Mouse (Mus musculus) ES-E14 (cell line): ENCODE measurements around the gene Wnt10b. TPM values are rescaled to one million over a fixed set of nuclear protein-coding genes. Genes with fewer than 3 reads are reported as not detected.
A peak's percentile ranks its signal among the peaks of the same experiment; 100 is the strongest.

ENCODE experiments used
- DNase-seq: peaks from one replicate; pipeline ENCODE4 v3.0.0-alpha.2; 2013; ENCODE audit warnings: low read depth, low spot score
- H3K27ac ChIP-seq: 2 replicates; pipeline ENCODE4 v1.5.1; 2012; ENCODE audit warnings: low read depth, mild to moderate bottlenecking, low read length, moderate library complexity, mixed read lengths; ENCODE audit not compliant: poor library complexity, insufficient read depth, severe bottlenecking
- H3K36me3 ChIP-seq: 2 replicates; pipeline ENCODE4 v1.6.1; 2012; ENCODE audit warnings: mild to moderate bottlenecking, low read length, moderate library complexity, mixed read lengths; ENCODE audit not compliant: control insufficient read depth, poor library complexity, insufficient read depth, severe bottlenecking
- H3K4me1 ChIP-seq, 2 experiments: fragments of 150-350 bp in 1 of 2; sonication (generic) in 1 of 2; 2 replicates each; pipeline ENCODE4 v1.6.1; 2012; ENCODE audit warnings: low read length in 2 of 2, mild to moderate bottlenecking in 1 of 2, mixed read lengths in 1 of 2; ENCODE audit not compliant: control insufficient read depth in 2 of 2, insufficient read depth in 2 of 2, poor library complexity in 1 of 2
- H3K4me3 ChIP-seq, 2 experiments: fragments of 150-350 bp in 1 of 2; sonication (generic) in 1 of 2; 2 replicates each; pipeline ENCODE4 v1.5.1; 2012; ENCODE audit warnings: low read length in 2 of 2, low read depth in 1 of 2, mild to moderate bottlenecking in 1 of 2, mixed read lengths in 1 of 2; ENCODE audit not compliant: insufficient read depth in 1 of 2, poor library complexity in 1 of 2, severe bottlenecking in 1 of 2
- H3K9ac ChIP-seq: 2 replicates; pipeline ENCODE4 v1.6.1; 2012; ENCODE audit warnings: low read depth, mild to moderate bottlenecking, low read length, mixed read lengths; ENCODE audit not compliant: poor library complexity, insufficient read depth, severe bottlenecking
- H3K9me3 ChIP-seq: fragments of 150-350 bp; sonication (generic); 2 replicates; pipeline ENCODE4 v1.6.1; 2012; ENCODE audit warnings: low read depth, mild to moderate bottlenecking, low read length; ENCODE audit not compliant: control insufficient read depth, insufficient read depth
- CHD2 ChIP-seq: IDR thresholded peaks from 2 replicates; pipeline ENCODE4 v1.6.1; 2014; ENCODE audit warnings: mild to moderate bottlenecking, low read depth, low read length, inconsistent platforms
- HCFC1 ChIP-seq: IDR thresholded peaks from 2 replicates; pipeline ENCODE4 v1.6.1; 2012; ENCODE audit warnings: low read length, inconsistent platforms, borderline replicate concordance; ENCODE audit not compliant: insufficient read depth
- MAFK ChIP-seq: IDR thresholded peaks from 2 replicates; pipeline ENCODE4 v1.6.1; 2014; ENCODE audit warnings: mild to moderate bottlenecking, low read depth, low read length, inconsistent platforms; ENCODE audit not compliant: insufficient read depth
- ZC3H11A ChIP-seq: IDR thresholded peaks from 2 replicates; pipeline ENCODE4 v1.6.1; 2012; ENCODE audit warnings: low read depth, mild to moderate bottlenecking, inconsistent platforms, low read length, borderline replicate concordance
- ZNF384 ChIP-seq: IDR thresholded peaks from 2 replicates; pipeline ENCODE4 v1.6.1; 2012; ENCODE audit warnings: low read depth, low read length, inconsistent platforms
- in situ Hi-C, 2 experiments: fragments of 600-800 bp; cut with MboI; formaldehyde crosslinking; loops; one replicate each; pipeline ENCODE4 v1.15.1; 2025; ENCODE audit warnings: low sequenced_read_pairs in 2 of 2, inconsistent platforms in 1 of 2; ENCODE audit not compliant: unreplicated experiment in 2 of 2
- total RNA-seq: library from RNA; depleted of rRNA; stranded (reverse); fragments of 300-350 nt; gene quantifications from 2 replicates; pipeline ENCODE4 v1.2.3, GENCODE M21; 2012

The Wnt10b gene
- total RNA-seq, 1 experiment: 1.3 TPM

DNA sequence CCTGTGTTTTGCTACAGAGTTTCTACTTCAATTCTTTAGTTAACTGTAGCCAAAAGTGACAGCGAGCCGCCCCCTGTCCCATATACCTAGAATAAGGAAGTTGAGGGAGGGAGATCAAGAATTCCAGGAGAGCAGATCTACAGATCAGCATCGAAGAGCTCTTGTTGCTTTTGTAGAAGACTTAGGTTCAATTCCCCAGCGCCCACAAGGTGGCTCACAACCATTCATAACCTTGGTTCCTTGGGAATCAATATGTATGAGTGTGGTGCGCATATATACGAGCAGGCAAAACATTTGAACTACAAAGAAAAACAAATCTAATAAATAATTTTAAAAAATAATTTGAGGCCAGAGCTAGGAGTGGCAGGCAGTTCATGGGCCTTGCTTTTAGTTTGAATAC lies 3.2 kb upstream of the Wnt10b start:
- in situ Hi-C loops: loop anchor here in 1 of 2 experiments (25.0 kb wide), 1 partner anchor 306 kb away; the partner anchor contains the start of genes C1ql4 and Dnajc22

GRCm38 (mm10) chr15:98780573-98780972 lies 2.6 kb upstream of the Wnt10b start:
- H3K27ac ChIP-seq: no peak overlapping the region
- no peak overlapping the region for H3K9ac ChIP-seq
- DNase-seq: no peak
- in situ Hi-C loops: loop anchor here in 1 of 2 experiments (25.0 kb wide), 1 partner anchor 307 kb away; the partner anchor contains the start of genes C1ql4 and Dnajc22
- H3K36me3 ChIP-seq: no peaks in the 10 kb centered on the region
- TF ChIP-seq MAFK: no peak
- H3K4me3 ChIP-seq: no peak overlapping the region
- H3K4me1 ChIP-seq: peaks cover 0 to 13% of the 10 kb centered on the region in 2 experiments; a peak in 1 of 4 replicates
- H3K9me3 ChIP-seq: no peaks in the 10 kb centered on the region

More for the DNA sequence above, 3.2 kb upstream of the Wnt10b start:
- Histone ChIP-seq H3K9me3 (no peaks in the 10 kb centered on the region), H3K36me3 (no peaks in the 10 kb centered on the region), H3K4me1 (0 out of 4 replicates have a peak, but pooled peaks cover 0 to 9% of the 10 kb centered on the region in 2 experiments), H3K27ac (no peak overlapping the region), H3K4me3 (no peak overlapping the region), H3K9ac (no peak overlapping the region)
- TF ChIP-seq HCFC1 (no peak), ZNF384 (no peak), MAFK (no peak), ZC3H11A (no peak), CHD2 (no peak)
- no peak for DNase-seq

GRCm38 (mm10) chr15:98780075-98780474 lies 2.1 kb upstream of the Wnt10b start:
- no peak for DNase-seq
- no peak for TF ChIP-seq ZC3H11A
- no peak for TF ChIP-seq HCFC1
- no peak for TF ChIP-seq CHD2
- no peak for TF ChIP-seq MAFK
- TF ChIP-seq ZNF384: no peak
- Histone ChIP-seq H3K9me3 (no peaks in the 10 kb centered on the region), H3K4me1 (peaks cover 0 to 13% of the 10 kb centered on the region in 2 experiments; a peak in 1 of 4 replicates), H3K36me3 (no peaks in the 10 kb centered on the region), H3K9ac (no peak overlapping the region), H3K27ac (no peak overlapping the region), H3K4me3 (no peak overlapping the region)
- in situ Hi-C loops: loop anchor here in 1 of 2 experiments (25.0 kb wide), 1 partner anchor 307 kb away; the partner anchor contains the start of genes C1ql4 and Dnajc22

DNA sequence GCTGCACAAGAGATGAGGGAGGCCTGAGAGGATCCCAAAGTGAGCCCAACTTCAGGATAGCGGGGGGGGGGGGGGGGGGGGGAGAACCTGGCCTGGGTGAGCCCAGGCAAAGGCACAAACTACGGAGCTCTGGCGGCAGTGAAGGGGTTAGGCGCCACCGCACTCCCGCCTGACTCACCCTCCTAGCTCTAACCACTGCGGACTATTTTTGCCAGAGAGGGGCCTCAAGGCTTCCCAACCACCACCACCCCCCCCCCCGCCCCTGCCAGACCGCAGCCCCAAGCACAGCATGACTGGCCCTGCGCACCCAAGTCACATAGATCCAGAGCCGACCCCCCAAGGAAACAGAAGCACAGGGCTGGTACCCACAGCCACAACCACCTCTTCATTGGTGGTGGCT lies 856 bp upstream of the Wnt10b start:
- no peaks in the 10 kb centered on the region for H3K9me3 ChIP-seq
- in situ Hi-C loops: loop anchor here (5.0 to 25.0 kb wide), 2 partner anchors 308 to 318 kb away; partner anchors contain the start of genes C1ql4 (in 1 of the 2) and Dnajc22 (in 1 of the 2)
- DNase-seq: no peak
- H3K4me1 ChIP-seq: peaks cover 0 to 15% of the 10 kb centered on the region in 2 experiments; a peak in 1 of 4 replicates
- H3K9ac ChIP-seq: no peak overlapping the region
- H3K27ac ChIP-seq: no peak overlapping the region
- TF ChIP-seq HCFC1 (no peak), MAFK (no peak), ZNF384 (no peak), ZC3H11A (no peak), CHD2 (no peak)
- H3K4me3 ChIP-seq: no peak overlapping the region
- H3K36me3 ChIP-seq: no peaks in the 10 kb centered on the region

- Histone ChIP-seq H3K9ac (no peak overlapping the region), H3K4me3 (peak overlapping the region; percentile 7 to 34; a peak in 1 of 4 replicates), H3K9me3 (no peaks in the 10 kb centered on the region), H3K27ac (no peak overlapping the region), H3K4me1 (peaks cover 0 to 15% of the 10 kb centered on the region in 2 experiments; a peak in 1 of 4 replicates), H3K36me3 (no peaks in the 10 kb centered on the region)
- no peak for DNase-seq
- in situ Hi-C loops: loop anchor here (5.0 to 25.0 kb wide), 2 partner anchors 309 to 319 kb away; partner anchors contain the start of genes C1ql4 (in 1 of the 2) and Dnajc22 (in 1 of the 2)
- TF ChIP-seq ZNF384 (no peak), ZC3H11A (no peak), CHD2 (no peak), HCFC1 (no peak), MAFK (no peak)
These were observed 331 bp upstream of the Wnt10b start for GRCm38 (mm10) chr15:98778191-98778770.
